Mouse (Mus musculus) stomach, postnatal 0 days (tissue): ENCODE results near the gene Pfdn2. TPM values are rescaled to one million over a fixed set of nuclear protein-coding genes. Genes with fewer than 3 reads are reported as not detected.
A peak's percentile ranks its signal among the peaks of the same experiment; 100 is the strongest.

Experiments
- ATAC-seq: fragments of 200-750 bp; cut with Nextera tagmentation; 2 replicates; pipeline ENCODE4 v1.8.0; 2017; ENCODE audit not compliant: low FRiP score, low TSS enrichment
- DNase-seq: peaks from one replicate; pipeline ENCODE4 v3.0.0-alpha.2; 2016; ENCODE audit warnings: low spot score
- H3K27ac ChIP-seq: fragments of 300-500 bp; sonication (generic); replicated peaks from 2 replicates; pipeline ENCODE4 v1.5.1; 2014; ENCODE audit warnings: mild to moderate bottlenecking, control low read depth
- H3K27me3 ChIP-seq: fragments of 300-500 bp; sonication (generic); 2 replicates; pipeline ENCODE4 v1.6.1; 2014; ENCODE audit warnings: low read length; ENCODE audit not compliant: control insufficient read depth, insufficient read depth
- H3K36me3 ChIP-seq: fragments of 300-500 bp; sonication (generic); 2 replicates; pipeline ENCODE4 v1.6.1; 2014; ENCODE audit warnings: low read length, mixed read lengths; ENCODE audit not compliant: control insufficient read depth, insufficient read depth
- H3K4me1 ChIP-seq: fragments of 300-500 bp; sonication (generic); replicated peaks from 2 replicates; pipeline ENCODE4 v1.6.1; 2014; ENCODE audit warnings: antibody characterized with exemption; ENCODE audit not compliant: control insufficient read depth, insufficient read depth
- H3K4me2 ChIP-seq: fragments of 300-500 bp; sonication (generic); replicated peaks from 2 replicates; pipeline ENCODE4 v1.6.1; 2014; ENCODE audit warnings: low read depth, mild to moderate bottlenecking, control low read depth, moderate library complexity
- H3K4me3 ChIP-seq: fragments of 300-500 bp; sonication (generic); 2 replicates; pipeline ENCODE4 v1.5.1; 2014; ENCODE audit warnings: low read depth, low read length, control low read depth
- H3K9ac ChIP-seq: fragments of 300-500 bp; sonication (generic); 2 replicates; pipeline ENCODE4 v1.6.1; 2014; ENCODE audit warnings: mild to moderate bottlenecking, low read length, control low read depth, mixed read lengths
- H3K9me3 ChIP-seq: fragments of 300-500 bp; sonication (generic); 2 replicates; pipeline ENCODE4 v1.6.1; 2016; ENCODE audit warnings: low read length; ENCODE audit not compliant: control insufficient read depth
- CTCF ChIP-seq: IDR thresholded peaks from 2 replicates; pipeline ENCODE4 v1.5.1; 2016; ENCODE audit warnings: antibody characterized with exemption, low read depth, mild to moderate bottlenecking, moderate library complexity
- EP300 ChIP-seq: optimal IDR thresholded peaks from 2 replicates; pipeline ENCODE3; 2016; ENCODE audit warnings: antibody characterized with exemption
- WGBS: fragments of 180-500 bp; shearing (Covaris S2); extraction: QIAGEN DNeasy Blood & Tissue Kit; methylation state at CpG from one replicate; pipeline ENCODE4 v1.1.7; 2014; 5-methylcytosine and 5-hydroxymethylcytosine counted together
- polyA plus RNA-seq: library from polyadenylated mRNA; unstranded; fragments of >200 nt; fragmentation: Nextera tagmentation; extraction: Ambion mirVana; gene quantifications from 2 replicates; pipeline ENCODE4 v1.2.1, GENCODE M21; 2015

Pfdn2 gene
- polyA plus RNA-seq, 1 experiment from 2014 or later, result 71.1 TPM

- 46% methylated on average over 9 of the region's 9 CpGs for WGBS
- Histone ChIP-seq H3K9me3 (no peaks in the 10 kb centered on the region), H3K4me1 (peaks cover 3% of the 10 kb centered on the region; the same call in 1 of the 2 replicates), H3K36me3 (no peaks in the 10 kb centered on the region), H3K4me2 (no peak overlapping the region), H3K27me3 (no peaks in the 10 kb centered on the region), H3K27ac (no peak overlapping the region), H3K4me3 (no peak overlapping the region), H3K9ac (no peak overlapping the region)
- TF ChIP-seq CTCF (no peak), EP300 (no peak)
- DNase-seq (no peak), ATAC-seq (peak; percentile 28)
Observed at GRCm38 (mm10) chr1:171384361-171384760, 38.9 kb downstream of the Pfdn2 start.

GRCm38 (mm10) chr1:171385171-171385570 is 39.7 kb downstream of the Pfdn2 start:
- no peak overlapping the region for H3K9ac ChIP-seq
- H3K9me3 ChIP-seq, result no peaks in the 10 kb centered on the region
- H3K4me1 ChIP-seq, result no peaks in the 10 kb centered on the region; the same call in 1 of the 2 replicates
- H3K4me3 ChIP-seq, result no peak overlapping the region
- no peak overlapping the region for H3K4me2 ChIP-seq
- DNase-seq (no peak), ATAC-seq (no peak)
- no peak overlapping the region for H3K27ac ChIP-seq
- no peaks in the 10 kb centered on the region for H3K27me3 ChIP-seq
- TF ChIP-seq EP300, result no peak
- TF ChIP-seq CTCF, result peak; percentile 52
- 69% methylated on average over 9 of the region's 9 CpGs for WGBS
- no peaks in the 10 kb centered on the region for H3K36me3 ChIP-seq

GRCm38 (mm10) chr1:171387099-171387498 is 41.6 kb downstream of the Pfdn2 start:
- no peaks in the 10 kb centered on the region for H3K36me3 ChIP-seq
- H3K4me2 ChIP-seq, result no peak overlapping the region
- no peaks in the 10 kb centered on the region for H3K9me3 ChIP-seq
- no peak overlapping the region for H3K9ac ChIP-seq
- H3K4me3 ChIP-seq, result no peak overlapping the region
- H3K4me1 ChIP-seq, result no peaks in the 10 kb centered on the region; the same call in 1 of the 2 replicates
- DNase-seq (no peak), ATAC-seq (0 out of 2 replicates have a peak, but pooled peaks have one; percentile 17)
- H3K27me3 ChIP-seq, result no peaks in the 10 kb centered on the region
- TF ChIP-seq EP300 (no peak), CTCF (peak; percentile 68)
- WGBS, result 37% methylated on average over 6 of the region's 6 CpGs
- H3K27ac ChIP-seq, result no peak overlapping the region

- H3K27ac ChIP-seq, result peak within 1 kb of the TSS; percentile 24; the same call in 1 of the 2 replicates
- ATAC-seq (no peak), DNase-seq (no peak)
- TF ChIP-seq EP300 (no peak), CTCF (no peak)
- no peaks in the 10 kb centered on the region for H3K9me3 ChIP-seq
- no peak within 1 kb of the TSS for H3K4me3 ChIP-seq
- no peak within 1 kb of the TSS for H3K4me2 ChIP-seq
- 74% methylated on average over 15 of the region's 15 CpGs for WGBS
- H3K27me3 ChIP-seq, result no peaks in the 10 kb centered on the region
- H3K36me3 ChIP-seq, result no peaks in the 10 kb centered on the region
- no peaks in the 10 kb centered on the region; the same call in 1 of the 2 replicates for H3K4me1 ChIP-seq
- no peak within 1 kb of the TSS for H3K9ac ChIP-seq
Observed at GRCm38 (mm10) chr1:171388376-171389102, 43.1 kb downstream of the Pfdn2 start, which contains the start of gene Arhgap30. Gene Arhgap30, plus strand, starts transcription at chr1:171388954.

GRCm38 (mm10) chr1:171390101-171390500 is 44.6 kb downstream of the Pfdn2 start:
- H3K36me3 ChIP-seq, result no peaks in the 10 kb centered on the region
- ATAC-seq (no peak; the same call in 1 of the 2 replicates), DNase-seq (peak; percentile 45)
- TF ChIP-seq CTCF (no peak), EP300 (no peak)
- peak overlapping the region; percentile 24; the same call in 1 of the 2 replicates for H3K27ac ChIP-seq
- H3K27me3 ChIP-seq, result no peaks in the 10 kb centered on the region
- 63% methylated on average over 4 of the region's 4 CpGs for WGBS
- no peaks in the 10 kb centered on the region for H3K9me3 ChIP-seq
- no peaks in the 10 kb centered on the region; the same call in 1 of the 2 replicates for H3K4me1 ChIP-seq
- no peak overlapping the region for H3K9ac ChIP-seq
- H3K4me2 ChIP-seq, result no peak overlapping the region
- H3K4me3 ChIP-seq, result no peak overlapping the region

- TF ChIP-seq EP300 (no peak), CTCF (no peak)
- WGBS, result 71% methylated on average over 4 of the region's 4 CpGs
- ATAC-seq (no peak), DNase-seq (no peak)
- no peaks in the 10 kb centered on the region for H3K4me1 ChIP-seq
- no peaks in the 10 kb centered on the region for H3K36me3 ChIP-seq
- no peak overlapping the region for H3K4me3 ChIP-seq
- no peak overlapping the region for H3K27ac ChIP-seq
- no peaks in the 10 kb centered on the region for H3K27me3 ChIP-seq
- no peak overlapping the region for H3K4me2 ChIP-seq
- H3K9me3 ChIP-seq, result no peaks in the 10 kb centered on the region
- H3K9ac ChIP-seq, result no peak overlapping the region
Observed at GRCm38 (mm10) chr1:171401821-171402220, 56.4 kb downstream of the Pfdn2 start.
